Mouse (Mus musculus) thymus, postnatal 4 days (tissue): Measurements from ENCODE around the gene D930020B18Rik.

Experiments
- DNase-seq: peaks from one replicate; pipeline ENCODE4 v3.0.0; 2021

D930020B18Rik gene

DNA sequence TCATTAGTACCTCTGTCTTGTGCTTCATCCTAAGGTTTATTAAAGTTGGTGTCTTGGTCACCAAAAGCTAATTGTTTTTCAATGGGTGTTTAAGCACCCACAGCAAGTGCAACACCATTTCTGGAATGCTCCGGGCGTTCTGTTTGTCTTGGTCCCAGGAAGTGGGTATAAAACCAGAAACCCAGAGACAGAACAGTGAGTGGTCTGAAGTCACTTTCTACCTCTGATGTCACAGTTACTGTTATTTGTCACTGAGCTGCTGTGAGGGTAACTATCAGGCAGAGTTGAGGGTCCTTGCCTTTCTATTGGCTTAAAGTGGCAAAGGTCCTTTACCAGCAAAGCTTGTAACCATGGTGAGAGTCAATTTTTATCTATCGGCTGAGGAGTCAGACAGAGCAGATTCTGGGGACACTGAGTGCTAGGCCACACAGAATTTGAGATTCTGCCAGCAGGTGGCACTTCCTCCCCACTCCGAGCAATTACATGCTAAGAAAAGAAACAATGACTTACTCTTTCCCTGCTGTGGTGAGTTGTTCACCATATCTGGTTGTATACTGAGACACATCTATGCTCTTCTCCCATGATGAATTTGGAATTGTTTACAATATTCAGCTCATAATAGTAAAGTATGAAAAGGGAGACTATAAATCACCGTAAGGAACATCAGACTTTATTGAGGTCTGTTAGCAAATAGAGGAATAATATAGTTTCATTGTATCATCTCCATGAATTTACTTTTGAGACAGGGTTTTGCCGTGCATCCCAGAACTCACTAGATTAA lies 1.0 kb upstream of the D930020B18Rik start:
- peak; percentile 53 for DNase-seq

DNA sequence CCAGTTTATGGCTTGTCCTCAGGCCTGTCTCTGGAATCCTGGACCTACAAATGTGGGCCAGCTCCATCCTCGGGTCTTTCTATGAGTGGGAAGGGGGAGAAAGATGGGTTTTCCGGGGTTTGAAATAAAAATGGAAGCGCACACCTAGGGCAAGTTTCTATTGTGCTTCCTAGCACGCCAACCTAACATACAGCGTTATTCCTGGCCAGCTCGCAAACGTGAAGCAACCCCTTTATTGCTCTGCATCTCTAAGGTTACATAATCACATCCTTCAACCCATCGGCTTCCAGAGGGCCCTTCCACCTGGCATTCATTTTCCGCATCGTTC lies 480 bp upstream of the D930020B18Rik start:
- no peak for DNase-seq

DNA sequence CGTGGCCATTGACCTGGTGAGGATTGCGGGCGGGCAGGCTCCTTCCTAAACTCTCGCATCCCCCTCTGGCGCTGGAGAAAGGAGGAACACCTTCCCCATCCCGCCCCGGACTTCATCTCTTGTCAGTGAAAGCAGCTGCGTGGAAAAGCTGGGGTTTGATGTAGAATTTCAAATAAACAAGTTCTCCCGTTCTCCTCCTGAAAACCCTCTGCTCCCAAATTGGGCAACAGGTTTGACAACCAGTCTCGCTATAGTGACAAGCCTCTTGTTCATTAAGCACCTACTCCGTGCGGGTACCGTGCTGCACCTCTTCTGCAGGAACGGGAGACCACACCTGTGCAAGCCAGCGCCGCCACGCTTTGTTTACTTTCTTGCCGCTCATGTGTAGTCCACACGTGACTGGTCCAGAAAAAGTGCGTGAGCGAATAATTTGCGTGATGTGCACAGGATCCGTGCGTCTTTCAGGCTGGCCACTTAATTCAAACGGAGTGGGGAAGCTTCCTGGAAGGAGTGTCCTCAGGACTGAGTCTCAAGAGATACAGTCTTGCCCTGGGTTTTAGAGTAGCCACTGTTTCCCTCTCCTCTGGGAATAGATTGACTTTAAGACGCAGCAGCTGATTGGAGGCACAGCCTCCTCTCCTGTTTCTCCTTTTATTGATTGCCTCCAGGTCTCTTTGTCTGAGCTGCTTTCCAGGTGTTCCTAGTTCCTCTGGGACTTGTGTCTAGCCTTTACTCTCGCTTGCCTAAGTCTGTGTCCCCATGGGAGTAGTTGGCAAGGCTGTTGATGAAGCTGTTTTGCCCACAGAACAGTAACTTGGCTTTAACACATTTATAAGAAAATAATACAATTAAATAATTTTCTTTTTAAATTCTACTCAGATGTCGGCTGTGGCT lies 913 bp downstream of the D930020B18Rik start:
- peak; percentile 16 for DNase-seq

DNA sequence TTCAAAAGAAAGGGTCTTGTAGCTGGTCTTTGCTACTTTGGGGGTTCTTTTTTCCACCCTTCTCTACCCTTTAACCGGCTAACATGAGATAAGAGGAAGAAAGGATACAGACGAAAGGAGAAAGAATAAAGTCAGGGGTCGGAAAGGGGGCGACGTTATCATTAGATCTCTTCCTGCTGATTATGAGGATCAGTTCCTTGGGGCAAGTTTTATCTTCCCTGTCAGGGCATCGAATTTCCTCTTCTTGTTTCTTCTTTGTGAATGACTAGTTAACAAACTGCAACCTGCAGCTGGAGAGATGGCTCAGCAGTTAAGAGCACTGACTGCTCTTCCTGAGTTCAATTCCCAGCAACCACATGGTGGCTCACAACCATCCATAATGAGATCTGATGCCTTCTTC lies 4.9 kb downstream of the D930020B18Rik start:
- DNase-seq = no peak

DNA sequence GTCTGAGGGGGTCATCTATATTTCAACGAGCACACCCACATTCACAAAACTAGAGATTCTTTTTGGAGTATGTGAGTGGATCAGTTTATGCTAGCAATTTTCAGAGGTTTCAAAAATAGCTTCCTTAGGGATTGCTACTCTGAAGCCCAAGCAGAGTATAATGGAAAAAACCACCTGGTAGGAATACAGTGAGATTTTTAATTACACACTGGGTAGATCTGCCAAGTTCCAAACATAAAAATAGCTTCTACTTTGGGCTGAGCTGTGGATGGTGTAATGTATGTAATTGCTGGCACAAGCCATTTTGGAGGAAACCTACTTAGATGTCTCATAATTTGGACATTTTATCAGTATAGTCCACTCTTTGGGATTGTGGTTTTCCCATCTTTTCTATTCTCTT lies 11.7 kb downstream of the D930020B18Rik start:
- no peak for DNase-seq

DNA sequence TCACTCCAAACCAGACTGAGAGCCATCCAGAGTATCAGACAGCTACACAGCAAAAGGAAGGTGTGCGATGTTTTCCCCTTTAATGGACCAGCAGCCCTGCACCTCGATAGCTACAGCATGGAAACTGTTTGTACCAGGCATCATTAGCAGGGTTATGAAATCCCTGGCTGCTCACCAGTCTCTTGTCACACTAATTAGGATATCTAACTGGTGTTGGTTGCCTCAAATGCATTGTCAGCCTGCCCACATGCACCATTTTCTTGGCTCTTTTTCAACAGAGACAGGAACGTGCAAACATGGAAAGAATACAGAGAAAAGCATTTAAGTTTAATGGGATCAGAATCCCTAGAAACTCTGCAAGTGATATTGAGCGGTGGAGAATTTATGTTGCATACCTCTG lies 14.5 kb downstream of the D930020B18Rik start:
- DNase-seq = no peak

DNA sequence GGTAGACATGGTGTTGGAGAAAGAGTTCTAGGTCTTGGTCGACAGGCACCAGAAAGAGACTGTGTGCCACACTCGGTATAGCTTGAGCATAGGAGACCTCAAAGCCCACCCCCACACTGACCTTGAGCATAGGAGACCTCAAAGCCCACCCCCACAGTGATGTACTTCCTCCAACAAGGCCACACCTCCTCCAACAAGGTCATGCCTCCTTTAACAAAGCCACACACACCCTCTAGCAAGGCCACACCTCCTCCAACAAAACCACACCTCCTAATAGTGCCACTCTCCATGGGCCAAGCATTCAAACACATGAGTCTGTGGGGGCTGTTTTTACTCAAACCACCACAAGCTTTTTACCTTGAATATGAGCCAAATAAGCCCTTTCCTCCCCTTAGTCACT lies 21.3 kb downstream of the D930020B18Rik start:
- no peak for DNase-seq

DNA sequence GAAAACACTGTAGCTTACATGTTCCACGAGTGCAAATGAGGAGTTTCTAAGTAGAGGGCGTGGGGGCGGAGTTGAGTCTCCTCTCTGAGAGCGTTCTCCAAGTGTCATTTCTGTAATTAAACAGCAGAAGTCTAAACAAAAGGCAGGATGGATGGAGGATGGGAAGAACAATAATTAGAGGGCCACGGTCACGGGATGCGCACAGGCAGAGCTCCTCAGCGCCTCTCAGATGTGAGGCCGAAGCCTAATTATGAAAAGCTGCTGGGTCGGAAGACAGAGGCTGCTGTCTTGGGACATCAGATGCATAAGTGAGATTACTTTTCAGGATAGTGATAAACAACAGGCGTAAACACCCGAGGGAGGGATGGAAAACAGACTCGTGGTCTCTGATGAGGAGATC lies 22.2 kb downstream of the D930020B18Rik start:
- no peak for DNase-seq

DNA sequence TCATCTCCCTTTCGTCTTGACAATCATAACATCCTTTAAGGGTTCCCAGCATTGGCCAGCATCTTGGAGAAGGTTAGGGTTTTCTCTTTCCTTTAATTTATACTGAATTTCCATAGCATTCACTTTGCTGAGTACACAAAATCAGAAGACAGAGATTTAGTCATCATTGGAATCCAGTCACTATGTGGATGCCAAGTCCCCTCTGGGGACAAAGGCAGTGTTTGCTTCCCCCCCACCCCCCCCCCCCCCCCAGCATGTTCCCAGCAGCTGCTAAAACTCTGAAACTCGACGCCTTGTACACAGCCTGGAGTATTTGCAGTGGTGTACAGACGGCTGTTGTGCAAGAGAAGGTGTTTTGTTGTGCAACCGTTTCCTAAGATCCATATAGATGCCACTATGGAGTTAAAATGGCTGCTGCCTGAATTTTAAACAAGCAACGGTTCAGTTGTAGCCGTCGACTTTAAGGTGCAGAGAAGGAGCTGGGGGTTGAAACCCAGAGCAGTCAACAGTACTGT lies 24.3 kb downstream of the D930020B18Rik start:
- no peak for DNase-seq

DNA sequence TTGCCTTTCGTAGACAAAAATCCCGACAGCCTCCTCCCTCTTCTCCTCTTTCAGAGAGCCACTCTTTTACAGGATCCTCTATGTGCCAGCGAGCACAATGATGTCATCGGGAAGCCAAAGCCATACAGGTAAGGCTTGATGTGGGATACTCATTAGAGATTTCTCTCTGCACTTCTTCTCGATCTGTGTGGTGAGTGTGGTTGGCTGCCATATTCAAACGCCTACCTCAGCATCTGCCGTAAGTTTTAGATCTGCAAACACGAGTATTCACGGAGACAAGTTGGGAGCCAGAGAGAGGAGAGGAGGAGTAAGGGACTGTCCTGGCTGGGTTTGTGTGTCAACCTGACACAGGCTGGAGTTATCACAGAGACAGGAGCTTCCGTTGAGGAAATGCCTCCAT lies 27.7 kb downstream of the D930020B18Rik start:
- DNase-seq = no peak

DNA sequence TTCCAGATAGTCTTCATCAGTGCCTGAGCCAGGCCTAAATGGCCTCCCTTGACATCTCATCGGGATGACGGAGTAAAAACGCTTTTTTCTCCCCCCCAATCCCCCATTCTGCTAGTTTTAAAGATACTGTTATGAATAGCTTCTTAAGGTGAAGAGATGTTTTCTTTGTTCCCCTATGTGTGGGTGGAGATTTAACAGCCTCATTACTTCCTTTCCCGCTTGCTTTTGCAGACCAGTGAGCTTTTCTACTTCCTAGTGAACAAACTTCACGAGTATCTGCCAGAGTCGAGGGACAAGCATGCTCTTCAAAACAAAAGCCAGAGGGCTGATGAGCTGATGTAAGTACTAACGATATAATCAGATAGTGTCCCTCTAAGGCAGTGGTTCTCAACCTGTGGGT lies 35.6 kb downstream of the D930020B18Rik start:
- no peak for DNase-seq

DNA sequence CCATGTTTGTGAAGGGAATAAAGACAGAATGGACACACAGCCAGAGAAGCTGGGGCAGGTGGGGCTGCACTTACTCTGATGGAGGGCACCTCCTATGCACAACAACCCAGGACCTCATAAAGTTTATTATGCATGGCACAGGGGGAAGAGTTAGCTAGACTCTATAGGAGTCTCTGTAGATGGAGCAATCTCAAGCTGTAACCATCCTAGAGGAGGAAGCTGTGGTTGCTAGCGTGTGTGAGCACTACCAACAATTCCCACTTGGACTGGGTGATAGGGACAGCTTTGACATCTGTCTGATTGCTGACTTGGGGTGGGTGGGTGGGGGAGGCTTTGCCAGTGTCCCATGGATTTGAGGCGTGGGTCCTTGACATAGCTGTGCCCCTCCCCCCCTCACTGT lies 39.5 kb downstream of the D930020B18Rik start:
- no peak for DNase-seq

DNA sequence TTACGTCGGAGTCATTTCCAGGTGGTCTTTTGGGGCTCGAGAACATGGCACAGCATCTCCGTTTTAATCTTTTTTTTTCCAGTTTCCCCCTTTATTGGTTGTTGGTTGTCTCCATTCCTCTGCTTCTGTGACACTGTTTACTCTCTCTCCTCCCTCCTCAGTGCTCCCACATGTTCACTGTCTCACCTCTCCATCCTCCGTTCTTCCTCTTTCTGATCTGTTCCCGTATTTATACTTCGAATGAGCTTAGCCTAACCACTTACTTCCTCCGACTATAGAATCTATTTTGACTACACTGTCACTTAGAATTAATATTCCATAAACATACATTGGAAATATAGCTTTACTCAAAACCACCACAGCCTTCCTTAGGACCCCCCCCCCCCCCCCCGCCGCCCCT lies 41.2 kb downstream of the D930020B18Rik start:
- DNase-seq = no peak

DNA sequence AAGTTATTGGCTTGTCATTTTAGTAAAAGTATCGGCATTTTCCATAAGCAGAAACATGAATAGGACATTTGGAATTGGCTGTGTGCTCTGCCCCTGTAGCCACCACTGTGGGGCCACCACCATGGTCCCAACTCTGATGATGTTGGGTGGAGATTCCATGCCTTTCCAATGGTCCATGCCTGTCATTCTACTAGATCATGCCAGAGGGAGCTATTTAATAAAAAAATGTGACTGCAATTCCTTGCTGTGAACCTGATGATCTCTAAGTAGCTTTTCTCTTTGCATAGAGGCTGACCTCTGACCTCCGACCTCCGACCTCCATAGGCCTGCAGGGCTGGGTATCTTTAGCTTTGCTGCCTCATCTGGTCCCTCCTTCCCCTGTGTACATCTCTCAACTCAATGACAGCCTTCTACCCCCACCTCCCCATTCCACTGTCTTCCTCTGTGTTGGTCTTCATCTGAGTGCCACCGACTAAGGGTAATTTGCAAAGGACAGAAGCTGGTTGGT lies 44.8 kb downstream of the D930020B18Rik start:
- DNase-seq = peak; percentile 30

DNA sequence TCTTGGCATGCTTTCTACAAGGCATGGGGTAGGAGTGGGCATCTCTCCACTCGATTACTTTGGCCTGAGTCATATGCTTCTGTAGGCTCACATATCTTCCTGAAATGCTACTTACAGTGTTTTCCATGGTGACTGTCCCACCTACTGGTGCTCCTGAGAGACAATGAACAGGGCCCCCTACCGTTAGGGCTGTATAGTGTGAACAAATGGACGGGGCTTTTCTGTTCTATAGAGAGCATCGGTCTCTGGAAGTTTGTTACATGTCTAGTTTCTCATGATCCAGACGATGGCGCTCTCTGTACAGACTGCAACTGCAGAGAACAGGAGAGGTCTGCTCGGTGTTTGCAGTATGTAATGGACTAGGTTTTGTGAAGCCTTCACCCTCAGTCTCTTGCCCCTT lies 46.1 kb downstream of the D930020B18Rik start:
- no peak for DNase-seq

DNA sequence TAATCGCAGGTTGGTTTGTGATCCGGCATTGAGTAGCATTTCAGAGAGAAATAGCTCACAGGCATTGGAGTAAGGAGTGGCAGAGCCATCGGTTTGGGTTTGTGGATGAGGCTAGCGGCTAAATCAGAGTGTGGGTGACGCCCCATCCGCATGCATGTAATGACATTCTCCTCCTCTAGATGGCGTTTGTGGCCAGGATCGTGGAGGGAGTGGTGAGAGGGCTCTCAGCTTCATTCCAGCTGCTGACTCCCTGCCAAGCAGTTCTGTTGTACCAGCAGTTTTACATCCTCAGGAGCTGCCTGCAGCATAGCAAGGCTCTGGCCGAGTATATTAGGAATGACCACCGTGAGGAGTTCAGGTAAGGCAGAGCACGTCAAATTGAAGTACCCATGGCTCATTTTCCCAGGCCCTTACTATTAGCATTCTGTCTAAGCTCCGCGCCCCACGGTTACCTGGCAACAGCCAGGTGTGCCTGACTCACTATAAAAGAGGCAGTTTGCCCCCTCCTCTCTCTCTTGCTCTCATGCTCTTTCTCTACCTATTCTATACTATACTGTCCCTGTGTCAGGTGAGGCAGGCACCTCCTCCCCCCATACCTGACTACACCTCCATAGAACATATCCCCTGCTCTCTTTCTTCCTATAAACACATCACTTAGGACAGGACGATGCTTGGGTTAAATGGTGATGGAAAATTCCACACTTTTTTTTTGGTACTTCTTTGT lies 48.4 kb downstream of the D930020B18Rik start:
- peak; percentile 52 for DNase-seq

DNA sequence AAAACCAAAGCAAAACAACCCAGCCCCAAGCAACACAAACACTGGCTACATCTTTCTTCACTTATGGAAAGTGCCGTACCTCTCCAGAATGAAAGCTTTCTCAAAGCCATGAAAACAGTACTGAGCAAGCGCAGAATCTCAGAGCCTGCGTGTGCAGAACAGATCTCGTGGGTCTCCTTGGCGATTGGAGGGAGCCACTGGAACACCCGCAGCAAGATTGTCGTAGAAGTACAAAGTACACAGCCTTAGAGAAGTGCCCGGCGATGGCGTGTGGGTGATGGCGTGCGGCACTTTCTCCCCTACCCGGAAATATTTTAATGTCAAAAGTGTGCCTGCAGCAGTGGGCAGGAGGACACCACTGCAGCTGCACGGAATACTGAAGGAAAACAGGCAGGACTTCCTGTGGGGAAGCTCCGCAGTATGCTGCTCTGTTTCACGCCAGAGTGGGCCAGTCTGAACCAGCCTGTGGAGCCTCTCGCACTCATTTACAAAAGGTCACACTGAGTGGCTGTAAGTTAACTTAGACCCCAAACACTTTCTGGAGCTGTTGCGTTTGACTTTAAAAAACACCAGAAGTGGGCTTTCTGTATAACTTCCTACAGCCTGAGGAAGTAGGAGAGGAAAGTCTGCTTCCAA lies 51.7 kb downstream of the D930020B18Rik start:
- no peak for DNase-seq

DNA sequence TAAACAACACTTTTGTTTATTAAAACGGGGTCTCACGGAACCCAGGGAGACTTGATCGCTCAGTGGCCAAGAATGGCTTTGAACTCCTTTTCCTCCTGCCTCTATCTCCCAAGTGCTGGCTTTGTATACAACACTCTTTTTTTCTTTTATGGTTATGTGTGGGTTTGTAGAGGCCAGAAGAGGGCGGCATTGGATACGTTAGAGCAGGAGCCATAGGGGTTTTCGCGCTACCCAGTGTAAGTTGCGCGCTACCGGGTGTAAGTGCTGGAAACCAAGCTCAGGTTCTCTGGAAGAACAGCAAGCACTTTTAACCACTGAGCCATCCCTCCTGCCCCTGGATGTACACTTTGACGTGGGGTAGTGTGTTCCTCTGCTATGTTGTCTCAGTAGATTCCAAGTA lies 53.2 kb downstream of the D930020B18Rik start:
- DNase-seq = no peak

DNA sequence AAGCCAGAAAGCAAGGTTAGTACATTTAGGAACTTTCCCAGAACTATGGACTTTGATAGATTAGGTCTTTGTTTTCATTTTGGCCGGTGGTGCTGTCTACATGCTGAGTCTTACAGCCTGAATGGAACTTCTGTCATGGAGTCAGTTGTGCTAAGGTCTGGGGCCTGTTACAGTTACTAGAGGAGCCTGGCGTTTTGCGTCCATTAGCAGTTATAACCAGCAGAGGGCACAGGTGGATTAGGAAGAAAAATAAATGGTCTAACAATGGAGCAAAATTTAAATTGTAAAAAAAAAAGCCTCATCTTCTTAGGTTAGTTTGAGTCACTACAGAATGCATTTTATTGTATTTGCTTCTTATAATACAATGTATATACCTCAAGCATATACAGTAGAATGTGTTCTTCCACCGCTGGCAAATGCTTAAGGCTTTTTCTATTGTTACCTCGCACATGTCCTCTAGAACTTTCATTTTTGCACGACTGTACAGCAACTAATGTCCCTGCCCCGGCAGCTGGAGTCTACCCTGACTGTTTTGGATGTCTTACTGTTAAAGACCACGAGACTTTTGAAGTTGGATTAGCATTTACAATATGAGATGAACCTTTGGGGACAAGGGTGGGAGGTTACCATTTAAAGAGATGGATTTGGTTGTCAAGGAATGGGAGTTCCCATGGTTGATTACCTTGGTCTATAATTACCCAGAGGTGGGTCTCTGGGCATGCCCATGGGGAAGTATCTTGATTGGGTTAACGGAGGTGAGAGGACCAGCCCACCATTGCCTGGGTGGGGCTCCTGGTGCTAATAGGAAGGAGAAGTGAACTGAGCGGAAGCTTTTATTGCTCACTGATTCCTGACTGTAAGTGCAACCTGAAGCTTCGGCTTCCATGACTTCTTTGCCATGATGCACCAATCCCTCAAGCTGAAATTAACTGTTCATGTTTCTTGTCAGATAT lies 60.2 kb downstream of the D930020B18Rik start:
- DNase-seq = peak; percentile 35

DNA sequence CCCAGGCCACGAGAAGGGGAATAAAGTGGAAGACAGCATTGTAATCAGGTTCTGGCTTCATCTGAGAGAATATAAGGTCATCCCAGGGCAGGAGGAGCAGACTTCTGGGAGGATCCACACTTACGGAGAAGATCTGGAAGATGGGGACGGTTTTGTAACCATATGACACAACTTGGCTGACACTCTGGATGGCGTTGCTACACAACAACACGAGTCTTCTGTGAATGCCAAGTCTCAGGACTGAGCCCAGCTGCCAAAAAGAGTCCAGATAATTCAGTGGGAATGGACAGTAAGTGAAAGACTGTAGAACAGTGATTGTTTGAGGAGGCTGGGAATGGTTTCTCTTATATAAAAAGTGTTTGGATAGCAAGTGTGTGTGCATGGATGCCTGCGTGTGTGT lies 62.2 kb downstream of the D930020B18Rik start:
- DNase-seq = no peak

DNA sequence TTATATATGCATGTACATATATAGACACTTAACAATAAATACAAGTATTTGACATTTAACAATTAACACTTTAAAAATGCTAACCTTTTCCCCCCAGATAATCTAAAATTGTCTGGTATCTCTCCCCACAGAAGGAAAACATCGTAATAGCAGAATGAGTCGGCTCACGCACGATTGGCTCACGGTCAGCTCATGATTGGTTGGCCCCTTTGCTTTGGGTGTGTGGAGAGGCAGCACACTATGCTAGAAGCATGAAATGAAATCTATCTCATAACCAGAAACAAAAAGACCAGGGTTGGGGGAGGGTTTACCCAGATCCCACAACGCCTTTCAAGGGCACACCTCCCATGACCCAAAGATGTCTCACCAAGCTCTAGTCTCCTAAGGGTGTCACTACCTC lies 63.5 kb downstream of the D930020B18Rik start:
- no peak for DNase-seq
